Mouse (Mus musculus): ENCODE data around the gene Fev. TPM values are rescaled to one million over a fixed set of nuclear protein-coding genes. Genes with fewer than 3 reads are reported as not detected.

Gene Fev
- total RNA-seq, 2 experiments from 2014 or later = not detected

- peak; percentile 53 for DNase-seq
These were observed 4.3 kb downstream of the Fev start for GRCm38 (mm10) chr1:74880785-74881360.

GRCm38 (mm10) chr1:74877199-74877598 lies 8.0 kb downstream of the Fev start:
- DNase-seq = no peak

GRCm38 (mm10) chr1:74872218-74872617 lies 13.0 kb downstream of the Fev start:
- DNase-seq = no peak

- DNase-seq = no peak
These were observed 23.4 kb downstream of the Fev start for GRCm38 (mm10) chr1:74861783-74862182.

GRCm38 (mm10) chr1:74859223-74859984 lies 25.8 kb downstream of the Fev start:
- peak; percentile 27 to 29 for DNase-seq

- DNase-seq = no peak
These were observed 26.4 kb downstream of the Fev start for GRCm38 (mm10) chr1:74858805-74859204.

GRCm38 (mm10) chr1:74858171-74858719 lies 27.0 kb downstream of the Fev start:
- peak; percentile 88 to 89 for DNase-seq

GRCm38 (mm10) chr1:74857677-74858076 lies 27.5 kb downstream of the Fev start:
- DNase-seq = no peak

- peak; percentile 17 to 19 for DNase-seq
These were observed 28.0 kb downstream of the Fev start for GRCm38 (mm10) chr1:74857201-74857600.

- peak in 1 of 2 experiments; percentile 8 for DNase-seq
These were observed 28.4 kb downstream of the Fev start for GRCm38 (mm10) chr1:74856791-74857190.

GRCm38 (mm10) chr1:74856439-74856720 lies 28.8 kb downstream of the Fev start:
- DNase-seq = no peak

GRCm38 (mm10) chr1:74855651-74856438 lies 29.4 kb downstream of the Fev start:
- DNase-seq = peak; percentile 32 to 41

- peak; percentile 32 to 37 for DNase-seq
These were observed 30.1 kb downstream of the Fev start for GRCm38 (mm10) chr1:74855156-74855555.

GRCm38 (mm10) chr1:74854306-74855056 lies 30.7 kb downstream of the Fev start, which contains the start of gene Cdk5r2:
Gene Cdk5r2 (plus strand): TSS chr1:74854934.
- peak; percentile 90 to 93 for DNase-seq

GRCm38 (mm10) chr1:74851001-74851775 lies 34.0 kb downstream of the Fev start:
- DNase-seq = no peak

- DNase-seq = peak; percentile 25 to 45
These were observed 35.0 kb downstream of the Fev start for GRCm38 (mm10) chr1:74850251-74850650.

GRCm38 (mm10) chr1:74848946-74849345 lies 36.3 kb downstream of the Fev start:
- no peak for DNase-seq

GRCm38 (mm10) chr1:74846341-74846740 lies 38.9 kb downstream of the Fev start:
- DNase-seq = no peak

- no peak for DNase-seq
These were observed 42.1 kb downstream of the Fev start for GRCm38 (mm10) chr1:74843090-74843489.

- DNase-seq = no peak
These were observed 52.0 kb downstream of the Fev start for GRCm38 (mm10) chr1:74833255-74833654.
